Mouse (Mus musculus): Measurements from ENCODE around the gene Rgs7.

DNA sequence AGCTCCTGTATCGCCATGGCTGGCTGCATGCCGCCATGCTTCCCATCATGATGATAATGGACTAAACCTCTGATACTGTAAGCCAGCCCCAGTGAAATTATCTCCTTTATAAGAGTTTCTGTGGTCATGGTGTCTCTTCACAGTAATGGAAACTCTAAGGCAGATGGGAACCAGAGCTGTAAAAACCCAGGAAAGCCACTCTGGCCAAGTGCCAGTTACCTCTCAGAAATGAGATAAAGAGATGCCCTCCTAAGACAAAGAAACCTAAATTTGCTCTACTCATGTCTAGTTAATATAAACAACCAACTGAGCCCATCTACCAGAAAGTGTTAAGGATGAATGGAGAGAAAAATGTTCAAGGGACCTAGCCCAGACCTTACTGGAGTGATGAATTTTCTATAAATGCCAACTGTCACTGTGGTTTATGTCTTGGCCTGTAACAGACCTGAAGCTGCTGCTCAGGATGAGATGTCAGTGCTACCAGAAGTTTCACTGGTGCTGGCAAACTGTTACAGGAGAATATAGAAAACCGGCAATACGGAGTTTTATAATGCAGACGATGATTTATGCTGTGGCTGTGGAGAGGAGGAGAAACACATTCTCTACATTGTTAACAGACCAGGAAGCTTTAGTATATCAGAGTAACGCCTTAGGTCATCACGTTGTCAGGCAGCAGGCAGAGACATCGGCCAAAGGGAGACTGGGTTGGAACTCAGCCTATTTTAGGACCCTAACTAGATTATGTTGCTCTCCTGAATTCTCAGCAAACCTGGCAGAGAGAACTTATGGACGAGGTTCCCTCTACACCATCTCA lies 159.1 kb downstream of the Rgs7 start:
- TF ChIP-seq MAX (IDR thresholded peaks at IDR 0.05; ENCODE audit: low read depth): no peak
- no peak for TF ChIP-seq POLR2AphosphoS2 (IDR thresholded peaks at IDR 0.05; ENCODE audit: insufficient read length, low read depth)
- TF ChIP-seq MYOG (IDR thresholded peaks at IDR 0.05; ENCODE audit: control insufficient read depth in 1 of 3, insufficient read depth in 1 of 3, insufficient read length in 2 of 3, low read depth in 2 of 3): no peak
- no peak for TF ChIP-seq POLR2A (IDR thresholded peaks at IDR 0.05; ENCODE audit: insufficient read length, low read depth)
- TF ChIP-seq USF1 (IDR thresholded peaks at IDR 0.05; ENCODE audit: low read depth): no peak
- TF ChIP-seq MYOD1 (IDR thresholded peaks at IDR 0.05; ENCODE audit: control insufficient read depth in 1 of 3, insufficient read length in 2 of 3, low read depth in 2 of 3): no peak
- no peak for TF ChIP-seq E2F4 (IDR thresholded peaks at IDR 0.05; ENCODE audit: insufficient read depth)
